Mouse (Mus musculus): Measurements from ENCODE around the gene Ttk. TPM values are rescaled to one million over a fixed set of nuclear protein-coding genes. Genes with fewer than 3 reads are reported as not detected.

Gene Ttk
- polyA plus RNA-seq, 1 experiment from 2014 or later, result 21.6 TPM

GRCm38 (mm10) chr9:83893767-83894330, 59.4 kb downstream of the Ttk start:
- no peak for DNase-seq (ENCODE audit: low spot score)

- DNase-seq (ENCODE audit: low spot score), result no peak
Measured at GRCm38 (mm10) chr9:83902086-83902485, 67.6 kb downstream of the Ttk start.

GRCm38 (mm10) chr9:83905820-83906219, 71.3 kb downstream of the Ttk start:
- no peak for DNase-seq (ENCODE audit: low spot score)

- DNase-seq (ENCODE audit: low spot score), result no peak
Measured at GRCm38 (mm10) chr9:83907017-83907416, 72.5 kb downstream of the Ttk start.

- DNase-seq (ENCODE audit: low spot score), result no peak
Measured at GRCm38 (mm10) chr9:83909836-83910235, 75.3 kb downstream of the Ttk start.

- DNase-seq (ENCODE audit: low spot score), result no peak
Measured at GRCm38 (mm10) chr9:83910926-83911325, 76.4 kb downstream of the Ttk start.

Other genes starting within 250 kb of the Ttk start
- gene Elovl4, start 28.4 kb upstream of the Ttk start, polyA plus RNA-seq (2015; fragmentation: Nextera tagmentation; extraction: Ambion mirVana), result 1.4 and 2.1 TPM in 2 replicates
- 23.5 and 24.8 TPM in 2 replicates for gene Bckdhb, start 90.5 kb downstream of the Ttk start, polyA plus RNA-seq (2015; fragmentation: Nextera tagmentation; extraction: Ambion mirVana)